Mouse (Mus musculus) heart, postnatal 0 days (tissue): ENCODE measurements at regions not wholly inside any gene's neighbourhood (a gene's known extent, or its start where the extent isn't known, plus 50 kb on each side); places are given as distances from the start of the nearest gene placed in this dataset.

Experiments used
- CTCF ChIP-seq: IDR thresholded peaks from 2 replicates; pipeline ENCODE4 v1.5.1; 2016; ENCODE audit warnings: antibody characterized with exemption, control low read depth, low read depth
- EP300 ChIP-seq: IDR thresholded peaks from 2 replicates; pipeline ENCODE4 v1.6.1; 2016; ENCODE audit warnings: antibody characterized with exemption, low read depth

GRCm38 (mm10) chr1:73663546-73663945, 460.7 kb downstream of the Tns1 start:
- TF ChIP-seq CTCF: no peak
- no peak for TF ChIP-seq EP300
